Mouse (Mus musculus) embryonic facial prominence, embryonic 14.5 days (tissue): ENCODE measurements around the gene Srpx. TPM values are rescaled to one million over a fixed set of nuclear protein-coding genes. Genes with fewer than 3 reads are reported as not detected.

Experiments used
- ATAC-seq: fragments of 200-750 bp; cut with Nextera tagmentation; 2 replicates; pipeline ENCODE4 v1.8.0; 2017; ENCODE audit warnings: low read depth, moderate number of reproducible peaks, moderate TSS enrichment
- DNase-seq: peaks from one replicate; pipeline ENCODE4 v3.0.0-alpha.2; 2015; ENCODE audit warnings: low spot score
- H3K27ac ChIP-seq: fragments of 300-500 bp; sonication (generic); replicated peaks from 2 replicates; pipeline ENCODE4 v1.5.1; 2014; ENCODE audit warnings: low read depth, mild to moderate bottlenecking, low read length, moderate library complexity
- H3K27me3 ChIP-seq: fragments of 300-500 bp; sonication (generic); replicated peaks from 2 replicates; pipeline ENCODE4 v1.6.1; 2014; ENCODE audit warnings: low read length; ENCODE audit not compliant: control insufficient read depth, insufficient read depth
- H3K36me3 ChIP-seq: fragments of 300-500 bp; sonication (generic); 2 replicates; pipeline ENCODE4 v1.6.1; 2014; ENCODE audit warnings: low read length, mixed read lengths; ENCODE audit not compliant: control insufficient read depth, insufficient read depth
- H3K4me1 ChIP-seq: fragments of 300-500 bp; sonication (generic); 2 replicates; pipeline ENCODE4 v1.6.1; 2014; ENCODE audit warnings: antibody characterized with exemption, low read length; ENCODE audit not compliant: control insufficient read depth, insufficient read depth
- H3K4me2 ChIP-seq: fragments of 300-500 bp; sonication (generic); 2 replicates; pipeline ENCODE4 v1.6.1; 2014; ENCODE audit warnings: low read depth, mild to moderate bottlenecking, low read length, moderate library complexity, mixed read lengths
- H3K4me3 ChIP-seq: fragments of 300-500 bp; sonication (generic); 2 replicates; pipeline ENCODE4 v1.5.1; 2014; ENCODE audit warnings: low read depth, mild to moderate bottlenecking, low read length
- H3K9ac ChIP-seq: fragments of 300-500 bp; sonication (generic); 2 replicates; pipeline ENCODE4 v1.6.1; 2014; ENCODE audit warnings: low read depth, mild to moderate bottlenecking, low read length, moderate library complexity, mixed read lengths
- H3K9me3 ChIP-seq: fragments of 300-500 bp; sonication (generic); 2 replicates; pipeline ENCODE4 v1.6.1; 2016; ENCODE audit warnings: low read length; ENCODE audit not compliant: control insufficient read depth
- WGBS: fragments of 180-500 bp; shearing (Covaris S2); extraction: QIAGEN DNeasy Blood & Tissue Kit; methylation state at CpG from one replicate; pipeline ENCODE4 v1.1.7; 2014; 5-methylcytosine and 5-hydroxymethylcytosine counted together
- polyA plus RNA-seq: library from polyadenylated mRNA; unstranded; fragments of >200 nt; fragmentation: Nextera tagmentation; extraction: Ambion mirVana; gene quantifications from 2 replicates; pipeline ENCODE4 v1.2.1, GENCODE M21; 2014

Srpx gene
- 84.8 and 85.3 TPM in 2 replicates for polyA plus RNA-seq

DNA sequence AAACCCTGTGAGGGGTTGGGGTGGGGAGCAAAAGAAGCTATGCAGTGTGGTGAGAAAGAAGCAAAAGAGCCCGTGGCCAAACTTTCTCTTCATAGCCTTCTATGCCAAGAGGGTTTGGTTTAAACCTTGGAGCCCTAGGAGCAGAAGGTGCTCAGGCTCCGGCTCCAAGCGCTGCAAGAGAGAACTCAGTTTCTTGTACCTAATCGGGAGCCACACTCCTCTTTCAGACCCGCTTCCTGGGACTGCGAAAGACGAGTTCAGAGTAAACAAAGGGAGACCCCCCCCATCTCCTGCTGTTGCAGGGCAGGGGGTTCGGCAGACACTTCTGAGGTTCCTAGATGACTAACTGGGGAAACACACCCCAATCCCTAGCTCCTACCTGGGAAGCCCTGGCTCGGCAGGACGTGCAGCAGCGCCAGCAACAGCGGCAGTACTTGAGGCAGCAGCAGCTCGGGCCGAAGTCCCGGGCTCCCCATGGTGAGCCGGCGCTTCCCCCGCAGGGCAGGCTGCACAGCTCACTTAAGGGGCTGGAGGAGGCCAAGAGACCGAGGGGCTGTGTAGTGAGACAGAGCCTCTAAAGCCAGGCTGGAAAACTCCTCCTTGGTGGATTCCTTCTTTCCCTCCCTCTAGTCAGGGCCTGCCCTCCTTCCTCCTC is at the start of gene Srpx:
Gene Srpx (minus strand): TSS at position 645 of the 655 bp plus-strand sequence.
- Histone ChIP-seq H3K36me3 (no peaks in the 10 kb centered on the region), H3K27me3 (no peaks in the 10 kb centered on the region), H3K4me1 (no peaks in the 10 kb centered on the region), H3K27ac (peak within 1 kb of the TSS; percentile 72), H3K9ac (peak within 1 kb of the TSS; percentile 67), H3K9me3 (no peaks in the 10 kb centered on the region), H3K4me2 (peak within 1 kb of the TSS; percentile 57), H3K4me3 (peak within 1 kb of the TSS; percentile 42)
- peak; percentile 20 for DNase-seq
- WGBS = 17% methylated on average over 13 of the region's 19 CpGs
- ATAC-seq = peak; percentile 60; the same call in 1 of the 2 replicates

DNA sequence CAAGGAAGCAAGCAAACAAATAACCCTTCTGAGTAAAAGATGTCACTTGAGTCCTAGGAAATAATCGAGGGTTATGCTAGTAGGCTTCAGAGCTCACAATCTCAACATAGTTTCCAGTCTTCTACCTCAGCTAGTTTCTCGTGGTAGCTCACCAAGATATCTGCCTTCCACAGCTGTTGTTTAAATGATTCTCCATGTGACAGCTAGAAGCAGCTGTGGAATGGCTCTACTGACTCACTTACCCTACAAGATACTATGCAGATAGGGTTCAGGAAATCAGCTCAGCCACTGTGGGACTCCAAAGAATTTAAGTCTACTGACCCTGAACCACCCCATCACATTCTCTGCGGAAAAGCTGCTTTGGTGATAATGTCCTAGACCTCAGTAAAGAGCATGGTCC is 34.9 kb upstream of the Srpx start:
- H3K27ac ChIP-seq = no peak overlapping the region
- H3K4me2 ChIP-seq = no peak overlapping the region
- no peaks in the 10 kb centered on the region for H3K27me3 ChIP-seq
- H3K9me3 ChIP-seq = no peaks in the 10 kb centered on the region
- WGBS = 48% methylated on average over 3 of the region's 3 CpGs
- DNase-seq (peak; percentile 2), ATAC-seq (no peak)
- H3K4me3 ChIP-seq = no peak overlapping the region
- no peaks in the 10 kb centered on the region for H3K36me3 ChIP-seq
- H3K9ac ChIP-seq = no peak overlapping the region
- no peaks in the 10 kb centered on the region for H3K4me1 ChIP-seq

DNA sequence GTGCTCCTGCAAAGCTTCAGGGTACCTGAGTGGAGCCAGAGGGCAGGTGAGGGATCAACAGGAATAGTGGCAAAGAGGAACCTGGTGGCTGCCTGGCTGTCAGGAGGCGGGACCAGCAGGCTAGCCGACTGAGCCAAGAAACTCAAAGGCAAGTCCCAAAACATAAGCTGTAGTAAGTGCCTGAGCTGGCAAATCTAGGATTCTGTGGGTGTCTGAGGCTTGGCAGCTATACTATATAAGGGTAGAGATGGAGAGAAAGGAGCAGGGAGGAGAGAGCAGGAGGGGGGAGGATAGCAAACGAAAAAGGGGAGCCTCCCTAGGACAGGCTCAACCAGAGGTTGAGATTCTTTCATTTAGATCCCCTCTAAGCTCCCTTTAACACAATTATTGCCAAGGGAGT is 1.7 kb downstream of the Srpx start:
- Histone ChIP-seq H3K9ac (no peak overlapping the region), H3K9me3 (no peaks in the 10 kb centered on the region), H3K4me1 (no peaks in the 10 kb centered on the region), H3K4me2 (peak overlapping the region; percentile 57), H3K4me3 (peak overlapping the region; percentile 16; the same call in 1 of the 2 replicates), H3K27me3 (no peaks in the 10 kb centered on the region), H3K27ac (no peak overlapping the region), H3K36me3 (no peaks in the 10 kb centered on the region)
- no peak for ATAC-seq
- 41% methylated on average over 3 of the region's 3 CpGs for WGBS
- no peak for DNase-seq

DNA sequence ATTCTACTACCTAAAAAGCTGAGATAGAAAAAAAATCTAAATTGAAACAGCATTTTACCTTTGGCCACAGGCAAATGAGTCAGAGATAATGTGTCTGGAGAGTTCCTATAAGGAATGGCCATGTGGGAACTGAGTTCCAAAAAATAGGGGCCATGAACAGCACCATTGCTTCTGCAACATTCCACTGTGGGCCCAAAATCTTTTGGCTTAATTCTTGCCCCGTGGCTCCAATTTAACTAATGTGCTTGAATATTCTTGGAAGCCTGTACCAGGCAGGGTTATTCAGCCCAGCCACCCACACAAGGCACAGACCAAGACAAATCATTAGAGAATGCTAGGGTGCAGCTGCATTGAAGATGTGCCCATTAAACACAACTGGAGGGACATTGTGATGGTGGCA is 6.8 kb downstream of the Srpx start:
- Histone ChIP-seq H3K4me2 (no peak overlapping the region), H3K9ac (no peak overlapping the region), H3K27ac (no peak overlapping the region), H3K36me3 (no peaks in the 10 kb centered on the region), H3K4me1 (no peaks in the 10 kb centered on the region), H3K9me3 (no peaks in the 10 kb centered on the region), H3K4me3 (no peak overlapping the region), H3K27me3 (no peaks in the 10 kb centered on the region)
- no peak for DNase-seq
- no peak for ATAC-seq
- 62% methylated on average over 1 of the region's 1 CpGs for WGBS

DNA sequence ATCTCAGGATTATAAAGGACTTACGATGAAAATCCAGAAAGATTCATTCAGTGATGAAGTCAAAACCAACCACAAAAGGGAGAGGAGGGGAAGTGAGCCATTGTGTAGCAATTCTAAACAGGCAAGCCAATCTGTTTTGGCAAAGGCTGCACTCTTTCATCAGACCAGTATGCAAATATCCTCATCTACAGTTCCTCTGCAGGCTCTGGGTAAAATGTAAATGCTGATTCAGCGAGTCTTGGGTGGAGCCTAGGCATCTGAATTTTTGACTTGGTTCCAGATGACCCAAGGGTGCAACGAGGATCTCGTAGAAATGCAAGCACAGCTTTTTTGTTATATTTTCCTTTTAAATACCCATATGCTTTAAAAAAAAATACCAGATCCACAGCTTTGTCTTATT is 9.0 kb downstream of the Srpx start:
- WGBS = 51% methylated on average over 4 of the region's 4 CpGs
- Histone ChIP-seq H3K9me3 (no peaks in the 10 kb centered on the region), H3K27me3 (no peaks in the 10 kb centered on the region), H3K4me1 (no peaks in the 10 kb centered on the region), H3K9ac (no peak overlapping the region), H3K4me3 (no peak overlapping the region), H3K27ac (no peak overlapping the region), H3K36me3 (no peaks in the 10 kb centered on the region), H3K4me2 (no peak overlapping the region)
- peak; percentile 27 for DNase-seq
- ATAC-seq = no peak

DNA sequence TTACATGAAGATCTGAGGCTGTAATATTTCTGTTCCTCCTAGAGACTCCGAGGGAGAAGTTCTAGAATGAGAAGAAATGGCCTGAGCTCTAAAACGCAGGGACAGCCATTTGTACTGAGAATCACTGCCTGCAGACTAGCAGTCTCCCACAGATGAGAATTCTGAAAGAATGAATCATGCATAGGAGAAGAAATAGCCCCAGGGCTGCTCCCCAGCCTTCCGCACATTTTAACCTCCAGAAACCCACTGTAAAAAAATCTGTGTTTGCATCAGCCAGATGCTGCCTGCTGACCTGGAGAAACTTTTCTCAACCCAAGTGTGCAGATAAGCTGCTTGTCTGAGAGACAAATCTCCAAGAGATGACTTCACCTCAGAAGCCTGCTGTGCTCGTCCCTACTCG is 12.0 kb downstream of the Srpx start:
- 50% methylated on average over 5 of the region's 5 CpGs for WGBS
- H3K9me3 ChIP-seq = no peaks in the 10 kb centered on the region

DNA sequence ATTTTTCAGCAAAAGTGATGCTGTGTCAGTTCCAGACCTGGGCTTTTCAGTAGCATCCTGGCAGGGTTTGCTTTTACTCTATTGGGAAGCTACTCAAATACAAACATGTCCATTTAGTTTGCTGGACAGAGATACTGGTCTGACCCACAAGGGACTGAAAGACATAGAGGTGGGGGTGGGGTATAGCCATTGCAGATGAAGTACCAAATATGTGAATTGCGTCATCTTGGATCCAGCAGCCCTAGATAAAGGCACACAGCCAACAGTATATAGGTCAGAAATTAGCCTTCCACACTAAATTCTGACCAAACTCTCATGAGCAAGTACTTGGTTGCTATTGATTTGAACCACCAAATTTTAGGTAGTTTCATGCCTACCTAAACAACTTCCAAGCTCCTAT is 14.8 kb downstream of the Srpx start:
- Histone ChIP-seq H3K4me2 (no peak overlapping the region), H3K36me3 (no peaks in the 10 kb centered on the region), H3K27ac (no peak overlapping the region), H3K27me3 (no peaks in the 10 kb centered on the region), H3K4me1 (no peaks in the 10 kb centered on the region), H3K4me3 (no peak overlapping the region), H3K9ac (no peak overlapping the region), H3K9me3 (no peaks in the 10 kb centered on the region)
- DNase-seq = no peak
- 73% methylated on average over 1 of the region's 1 CpGs for WGBS
- ATAC-seq = no peak

More for the DNA sequence above, 12.0 kb downstream of the Srpx start:
- DNase-seq (peak; percentile 6), ATAC-seq (no peak)
- Histone ChIP-seq H3K36me3 (no peaks in the 10 kb centered on the region), H3K4me3 (no peak overlapping the region), H3K4me1 (no peaks in the 10 kb centered on the region), H3K27ac (0 out of 2 replicates have a peak overlapping the region, but pooled peaks have one; percentile 10), H3K4me2 (no peak overlapping the region), H3K27me3 (no peaks in the 10 kb centered on the region), H3K9ac (no peak overlapping the region)

DNA sequence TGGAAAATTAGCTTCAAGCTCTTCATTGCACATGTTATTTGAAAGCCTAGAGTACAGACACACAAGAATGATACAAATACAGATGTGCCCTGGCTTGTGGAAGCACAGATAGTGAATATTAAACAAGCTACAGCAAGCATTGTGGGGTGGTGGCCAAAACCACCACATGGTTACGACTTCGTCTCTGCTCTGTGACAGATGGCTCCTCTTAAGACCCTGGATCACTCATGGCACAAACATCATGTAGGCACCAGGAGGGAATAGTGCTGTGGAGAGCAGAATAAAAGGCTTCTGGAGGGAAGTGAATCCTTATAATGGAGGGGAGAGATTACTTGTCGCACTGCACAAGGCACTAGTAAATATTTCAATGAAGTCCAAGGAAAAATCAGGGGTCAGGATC is 21.7 kb downstream of the Srpx start:
- Histone ChIP-seq H3K36me3 (no peaks in the 10 kb centered on the region), H3K4me1 (no peaks in the 10 kb centered on the region), H3K9ac (no peak overlapping the region), H3K4me2 (no peak overlapping the region), H3K27me3 (no peaks in the 10 kb centered on the region), H3K4me3 (no peak overlapping the region), H3K27ac (no peak overlapping the region), H3K9me3 (no peaks in the 10 kb centered on the region)
- DNase-seq (no peak), ATAC-seq (no peak)
- 39% methylated on average over 3 of the region's 3 CpGs for WGBS

DNA sequence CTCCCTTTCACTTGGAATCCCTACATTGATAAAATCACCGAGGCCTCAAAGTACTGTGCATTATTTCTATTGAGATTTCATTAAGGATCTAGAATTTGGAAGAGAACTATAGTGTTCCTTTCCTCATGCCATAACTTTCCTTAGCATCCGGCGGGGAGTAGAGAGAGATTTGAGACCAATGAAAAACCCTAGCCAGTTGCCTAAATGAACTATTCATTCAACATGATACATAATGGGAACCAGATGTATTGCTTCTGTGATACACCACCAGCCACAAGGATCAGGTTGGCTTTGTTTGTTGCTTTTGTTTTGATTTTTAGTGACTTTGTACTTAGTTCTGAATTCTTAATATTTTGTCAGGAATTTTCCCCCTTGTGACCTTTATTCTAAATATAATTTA is 37.1 kb downstream of the Srpx start:
- Histone ChIP-seq H3K27me3 (no peaks in the 10 kb centered on the region), H3K36me3 (no peaks in the 10 kb centered on the region), H3K4me2 (no peak overlapping the region), H3K4me3 (no peak overlapping the region), H3K4me1 (no peaks in the 10 kb centered on the region), H3K9me3 (no peaks in the 10 kb centered on the region), H3K9ac (no peak overlapping the region), H3K27ac (no peak overlapping the region)
- WGBS = 41% methylated on average over 3 of the region's 3 CpGs
- DNase-seq (no peak), ATAC-seq (no peak)
